Mouse (Mus musculus) ovary, postnatal 36 days (tissue): ENCODE measurements around the gene Thsd4.

Source experiments
- DNase-seq: peaks from one replicate; pipeline ENCODE4 v3.0.0; 2022; ENCODE audit warnings: low spot score, mixed read lengths

Thsd4 gene

DNA sequence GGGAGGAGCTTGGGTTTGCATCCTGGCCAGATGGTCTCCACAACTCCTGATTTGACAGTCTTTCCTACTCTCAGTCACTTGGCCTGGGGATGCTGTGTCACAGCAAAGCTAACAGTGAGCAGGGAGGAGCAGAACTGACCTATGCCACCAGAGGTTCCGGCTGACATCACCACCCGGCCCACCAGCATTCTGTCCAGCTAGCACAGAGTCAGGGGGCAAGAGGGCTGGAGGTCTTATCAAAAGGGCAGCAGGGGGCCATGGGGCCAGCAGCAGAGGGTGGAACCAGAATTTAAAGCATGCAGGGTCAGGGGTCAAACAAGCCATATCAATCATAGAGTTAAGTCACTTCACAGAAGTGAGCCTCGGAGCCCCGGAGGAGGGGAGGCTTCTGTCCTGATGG is 4.7 kb downstream of the Thsd4 start:
- DNase-seq: no peak

DNA sequence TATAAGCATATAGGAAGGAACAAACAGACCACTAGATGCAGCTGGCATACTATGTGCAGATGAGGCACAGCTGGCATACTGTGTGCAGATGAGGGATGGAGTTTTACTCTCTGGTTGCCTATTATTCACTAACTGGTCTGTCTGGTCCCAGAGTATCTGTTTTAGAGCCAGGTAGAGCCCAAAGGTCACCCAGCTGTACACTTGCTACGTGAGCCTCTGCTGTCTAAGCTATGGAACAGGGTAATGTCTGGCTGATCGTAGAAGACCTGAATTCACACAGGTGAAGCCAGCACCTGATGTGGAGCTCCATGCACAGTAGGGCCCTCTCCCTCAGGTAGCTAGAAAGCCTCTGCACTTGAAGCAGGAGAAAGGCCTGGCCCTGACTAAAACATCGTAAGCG is 5.5 kb downstream of the Thsd4 start:
- no peak for DNase-seq

GRCm38 (mm10) chr9:60513329-60513788 is 8.5 kb downstream of the Thsd4 start:
- DNase-seq: no peak

DNA sequence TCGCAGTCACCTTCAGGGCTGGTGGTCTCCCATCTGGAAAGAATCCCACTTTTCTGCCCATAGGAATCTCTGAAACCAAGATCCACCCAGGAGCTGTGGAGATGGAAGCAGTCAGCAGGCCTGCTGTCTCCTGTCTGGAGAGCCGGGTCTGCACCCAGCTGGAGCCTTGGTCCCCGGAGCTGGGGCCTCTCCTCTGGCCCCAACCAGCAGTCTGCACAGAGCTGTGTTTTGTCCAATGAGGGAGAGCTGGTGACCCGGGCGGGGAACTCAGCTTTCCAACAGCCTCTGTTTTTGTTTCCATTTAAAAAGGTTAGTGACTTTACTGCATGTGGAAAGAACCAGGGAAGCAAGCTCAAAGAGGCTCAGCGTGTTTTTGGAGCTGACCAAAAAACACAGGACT is 11.0 kb downstream of the Thsd4 start:
- DNase-seq: peak; percentile 19

DNA sequence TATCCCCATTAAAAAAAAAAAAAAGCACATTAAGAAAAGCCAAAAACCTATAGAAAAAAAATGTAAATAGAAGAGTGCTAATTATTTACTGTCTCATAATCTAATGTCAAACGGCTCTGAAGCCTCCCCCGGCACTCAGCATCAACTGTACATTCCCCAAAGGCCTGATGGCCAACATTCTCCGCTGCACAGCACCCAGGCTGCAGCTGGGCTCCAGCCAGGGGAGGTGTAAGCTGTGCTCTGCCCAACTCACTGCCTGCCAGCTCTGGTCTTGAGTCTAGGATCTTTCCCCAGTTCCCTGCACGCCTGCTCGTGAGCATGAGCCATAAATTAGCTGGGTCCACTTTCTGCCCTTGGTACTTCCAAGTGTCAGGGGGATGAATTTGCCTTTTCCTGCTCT is 15.7 kb downstream of the Thsd4 start:
- no peak for DNase-seq

DNA sequence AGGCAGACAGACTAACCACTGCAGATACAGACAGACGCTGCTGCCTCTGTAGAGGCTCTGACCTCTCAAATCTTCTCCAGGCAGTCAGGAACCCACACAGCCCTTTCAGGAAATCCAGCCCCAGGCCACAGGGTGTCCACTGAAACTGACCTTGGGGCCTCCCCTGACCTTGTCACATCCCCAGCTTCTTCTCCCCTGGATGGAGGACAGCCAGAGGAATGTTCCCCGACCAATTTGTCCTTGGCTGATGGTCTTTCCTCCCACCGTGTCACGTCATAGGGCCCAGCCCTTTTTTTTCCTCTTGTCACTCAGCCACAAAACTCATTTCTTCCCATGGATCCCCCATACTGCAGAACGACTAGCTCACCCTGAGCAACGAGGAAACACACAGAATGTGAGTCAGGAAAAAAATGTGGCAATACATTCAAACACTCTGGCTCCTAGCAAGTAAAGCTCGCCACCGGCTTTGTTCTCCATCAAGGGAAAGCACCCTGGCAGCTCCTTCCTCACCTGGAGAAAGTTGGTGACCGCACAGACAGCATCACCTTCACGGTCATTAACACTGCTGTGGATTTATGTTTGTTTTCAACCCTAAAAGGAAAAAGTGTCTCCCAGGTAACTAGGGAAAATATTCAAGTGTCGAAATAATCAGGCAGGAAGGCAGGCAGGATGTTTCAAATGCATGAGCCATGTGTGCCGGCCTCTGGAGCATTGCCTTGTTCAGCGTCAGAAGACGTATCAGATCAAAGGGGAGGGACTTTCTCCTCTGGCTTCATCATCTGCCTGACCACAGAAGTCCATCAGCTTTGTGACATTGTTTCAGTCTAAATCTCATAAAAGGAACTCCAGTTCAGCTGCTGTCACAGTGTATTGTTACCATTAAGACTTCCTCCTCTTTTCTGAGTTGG is 17.2 kb downstream of the Thsd4 start:
- DNase-seq: no peak

DNA sequence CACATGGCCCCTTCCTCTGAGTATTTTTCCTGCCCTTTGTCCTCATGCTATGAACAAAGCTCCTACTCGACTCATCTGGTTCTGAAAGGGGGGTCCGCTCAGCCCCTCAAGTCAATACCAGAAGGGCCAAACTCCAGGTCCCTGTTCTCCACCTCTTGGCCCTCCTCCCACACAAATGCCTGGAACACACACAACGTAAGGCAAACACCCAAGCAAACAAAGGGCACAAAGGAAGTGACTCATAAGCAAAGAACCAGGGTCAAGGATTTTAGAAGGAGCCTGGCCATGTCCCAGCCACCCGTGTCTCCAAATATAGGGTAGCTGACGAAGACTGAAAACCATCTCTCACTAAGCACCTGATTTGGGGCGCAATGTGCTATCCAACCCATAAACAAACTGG is 19.6 kb downstream of the Thsd4 start:
- no peak for DNase-seq

DNA sequence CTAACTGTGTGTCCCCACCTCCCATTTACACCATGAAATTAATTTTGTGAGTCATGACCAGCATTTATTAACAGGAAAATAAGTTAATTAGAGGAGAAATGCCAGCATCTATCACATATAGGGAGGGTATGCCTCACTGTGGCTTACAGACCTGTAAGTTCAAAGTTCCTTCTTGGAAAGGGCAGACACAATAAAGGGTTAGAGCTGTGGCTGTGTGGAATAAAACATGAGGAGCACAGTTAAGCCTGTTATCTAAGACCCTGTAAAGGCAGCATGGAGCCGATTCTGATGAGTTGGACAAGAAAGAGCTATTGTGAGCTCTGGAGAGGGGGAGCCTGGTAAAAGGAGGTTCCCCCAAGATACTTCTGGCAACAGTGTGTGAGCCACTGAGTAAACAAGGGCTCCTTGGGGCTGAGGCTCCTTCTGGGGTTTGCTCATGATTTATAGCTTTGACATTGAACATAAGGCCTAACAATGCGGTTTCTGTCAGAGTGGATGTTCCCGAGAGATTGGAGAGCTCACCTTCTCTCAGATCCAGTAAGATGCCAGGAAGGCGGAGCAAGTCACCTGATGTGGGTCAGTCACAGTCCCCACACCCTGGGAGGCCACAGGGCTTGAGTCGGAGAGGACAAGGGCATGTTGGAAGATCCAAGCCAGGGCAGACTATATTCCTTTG is 20.2 kb downstream of the Thsd4 start:
- DNase-seq: no peak

DNA sequence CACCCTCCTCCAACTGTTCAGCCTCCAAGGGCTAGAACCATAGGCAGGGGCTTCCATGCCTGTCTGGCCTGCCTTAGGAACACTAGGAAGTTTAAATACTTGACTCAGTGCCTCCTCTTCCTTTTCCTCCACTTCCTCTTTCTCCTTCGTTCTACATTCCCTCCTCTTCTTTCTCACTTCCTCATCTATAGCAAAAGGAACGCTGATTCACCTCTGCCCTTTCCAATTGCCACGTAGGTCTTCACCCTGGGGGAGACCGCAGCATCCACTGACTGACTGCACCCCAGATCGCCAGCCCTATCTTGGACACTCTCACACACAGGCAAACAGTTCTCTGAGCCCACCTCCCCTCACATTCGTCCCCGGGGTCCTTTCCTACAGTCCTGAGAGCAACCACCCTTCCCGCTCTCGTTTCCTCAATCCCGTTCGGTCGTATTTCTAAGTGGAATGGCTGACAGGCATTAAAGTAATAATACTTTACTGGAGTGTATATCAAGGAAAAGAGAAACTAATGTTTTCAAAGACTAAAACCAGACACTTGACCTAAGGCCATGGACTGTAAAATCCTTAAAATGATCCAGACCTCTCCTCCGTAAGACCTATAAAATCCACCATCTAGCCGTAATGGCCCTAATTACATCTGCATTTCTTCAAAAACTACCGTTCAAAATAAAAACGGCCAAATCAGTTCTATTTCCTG is 29.4 kb downstream of the Thsd4 start:
- DNase-seq: no peak

DNA sequence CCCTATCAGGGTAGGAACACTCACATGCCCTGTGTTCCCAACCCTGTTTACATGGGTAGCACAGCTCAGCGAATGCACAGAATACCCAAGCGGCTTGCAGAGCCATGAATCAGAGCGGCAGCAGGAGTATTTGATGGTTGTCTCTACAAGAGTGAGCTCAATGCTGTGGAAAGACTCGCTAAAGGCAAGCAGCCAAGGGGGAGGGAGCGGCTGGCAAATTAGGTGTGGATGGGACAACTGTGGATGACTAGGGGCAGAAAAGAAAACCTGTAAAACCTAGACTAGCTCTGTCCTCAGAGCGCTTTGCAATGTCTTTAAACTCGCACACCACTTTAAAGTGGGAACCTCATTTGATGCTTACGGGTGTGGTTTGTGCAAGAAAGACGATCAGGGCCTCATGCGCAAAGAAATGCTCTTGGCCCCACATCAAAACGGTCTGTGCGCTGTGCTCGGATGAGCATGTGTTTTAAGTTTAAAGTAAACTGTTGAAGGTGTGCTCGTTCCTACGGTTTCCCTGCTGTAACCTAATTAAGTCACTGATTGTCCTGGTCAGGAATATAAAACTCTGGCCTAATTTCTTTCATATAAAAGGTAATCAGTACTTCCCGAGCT is 30.3 kb downstream of the Thsd4 start:
- no peak for DNase-seq

GRCm38 (mm10) chr9:60491079-60491478 is 30.8 kb downstream of the Thsd4 start:
- no peak for DNase-seq

- no peak for DNase-seq
Observed at GRCm38 (mm10) chr9:60488816-60489215, 33.0 kb downstream of the Thsd4 start.

GRCm38 (mm10) chr9:60482165-60482564 is 39.7 kb downstream of the Thsd4 start:
- no peak for DNase-seq

- DNase-seq: no peak
Observed at GRCm38 (mm10) chr9:60480052-60480451, 41.8 kb downstream of the Thsd4 start.

- DNase-seq: no peak
Observed at GRCm38 (mm10) chr9:60478806-60479205, 43.0 kb downstream of the Thsd4 start.

GRCm38 (mm10) chr9:60477991-60478750 is 43.7 kb downstream of the Thsd4 start:
- DNase-seq: peak; percentile 18

DNA sequence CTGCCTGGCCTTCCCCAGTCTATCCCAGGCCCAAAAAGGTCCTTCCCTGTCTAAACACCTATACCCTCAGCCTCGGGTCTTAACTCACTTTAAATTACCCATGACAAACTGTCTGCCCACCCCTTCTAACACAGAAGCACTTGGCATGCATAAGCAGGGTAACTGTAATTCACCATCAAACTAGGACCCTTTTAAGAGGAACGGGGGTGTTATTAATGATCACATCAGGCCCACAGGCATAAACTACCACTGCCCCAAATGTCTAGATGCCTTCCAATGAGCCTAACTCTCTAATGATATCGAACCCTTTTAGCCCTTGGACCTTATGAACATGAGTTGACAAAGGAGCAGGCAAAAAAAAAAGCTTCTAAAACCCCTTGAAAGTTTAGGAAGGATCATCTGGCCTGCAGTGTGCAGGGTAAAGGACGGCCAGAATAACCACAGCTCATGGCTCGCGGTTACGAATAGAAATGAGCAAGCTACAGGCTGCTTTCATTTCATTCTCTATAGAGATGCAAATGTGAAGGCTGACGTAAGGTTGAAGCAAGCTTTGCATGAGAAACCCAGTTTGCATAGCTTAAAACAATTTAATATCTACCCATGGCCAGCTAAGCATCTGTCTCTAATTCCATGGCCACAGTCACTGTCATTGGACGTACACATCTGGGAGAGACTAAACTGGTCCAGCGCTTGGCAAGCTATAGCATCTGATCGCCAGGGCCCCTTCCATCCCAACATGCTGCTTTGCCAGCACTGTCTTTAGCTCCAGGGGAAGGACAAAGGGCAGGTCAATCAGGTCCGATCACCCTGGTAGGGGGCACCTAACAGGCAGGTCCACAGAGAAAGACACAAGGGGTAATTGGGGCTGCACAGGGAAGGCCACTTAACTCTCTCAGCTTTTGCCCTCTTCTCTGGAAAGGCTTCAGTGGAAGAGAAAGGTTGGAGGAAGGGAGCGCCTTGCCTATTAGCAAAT is 61.5 kb downstream of the Thsd4 start:
- no peak for DNase-seq

DNA sequence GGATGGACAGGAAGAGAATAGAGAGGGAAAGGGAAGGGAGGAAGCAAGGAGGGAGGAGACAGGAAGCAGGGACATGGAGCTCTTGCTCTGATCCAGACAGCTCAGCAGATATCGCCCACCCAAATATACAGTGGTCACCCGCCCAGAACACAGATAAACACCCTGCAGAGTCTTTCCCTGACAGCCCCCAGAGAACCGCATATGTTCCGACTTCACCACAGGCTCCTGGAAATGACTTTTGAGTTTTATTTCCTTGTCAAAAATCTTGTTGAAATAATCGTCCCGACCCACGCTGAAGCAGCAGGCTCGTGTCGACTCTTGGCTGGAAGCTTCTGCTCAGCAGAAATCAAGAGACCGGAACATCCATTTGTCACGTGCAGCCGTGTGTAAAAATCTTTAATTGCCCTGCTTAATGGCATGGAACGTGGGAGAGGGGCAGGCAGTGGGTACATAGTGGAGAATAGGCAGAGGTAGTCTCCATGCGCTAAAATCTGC is 63.3 kb downstream of the Thsd4 start:
- DNase-seq: no peak

DNA sequence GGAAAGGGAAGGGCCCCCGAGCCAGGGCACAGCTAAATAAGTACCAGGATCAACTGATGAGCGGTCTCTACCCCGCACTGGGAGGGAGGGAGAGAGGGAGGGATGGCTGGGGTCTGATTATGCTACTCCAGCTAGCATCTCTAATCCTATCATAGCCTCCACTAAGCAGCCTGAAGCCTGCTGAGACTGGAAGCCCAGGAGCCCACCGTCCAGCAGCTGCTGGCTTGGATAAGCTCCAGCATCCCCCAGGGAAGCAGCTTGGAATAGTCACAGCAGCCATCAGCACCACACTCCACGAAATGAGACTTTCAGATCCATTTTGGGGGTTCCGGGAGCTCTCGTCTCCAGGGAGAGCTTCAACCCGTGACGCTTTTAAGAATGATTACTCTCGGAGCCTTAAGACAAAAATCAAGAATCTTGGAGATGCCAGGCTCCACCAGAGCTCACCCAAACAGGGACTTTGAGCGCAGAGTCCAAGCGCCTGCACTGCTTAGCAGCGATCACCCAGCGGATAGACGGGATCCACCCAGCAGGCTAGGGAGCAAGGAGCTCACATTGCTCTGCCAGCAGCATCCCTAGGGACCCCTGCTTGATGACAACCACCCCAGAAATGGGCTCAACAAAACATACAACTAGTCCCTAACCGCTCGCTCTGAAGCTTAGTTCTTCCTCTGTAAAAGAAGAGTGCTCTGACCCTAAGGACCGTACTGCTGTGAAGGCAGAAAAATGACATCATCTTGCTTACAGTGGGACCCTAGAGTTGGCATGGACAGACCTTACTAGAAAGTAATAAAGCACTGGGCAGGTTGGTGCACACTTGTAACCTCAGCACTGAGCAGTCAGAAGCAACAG is 64.3 kb downstream of the Thsd4 start:
- no peak for DNase-seq
